Mouse (Mus musculus) ES-CJ7 (cell line): ENCODE data around the gene Scgb1a1.
"Not testable (repeated sequence)": the region's sequence is repeated elsewhere in the genome, so short reads cannot be mapped to it uniquely, and the experiment has no call there.

ENCODE experiments used
- DNase-seq: peaks from one replicate; pipeline ENCODE4 v3.0.0; 2011; ENCODE audit warnings: low read depth, low spot score

Scgb1a1 gene

DNA sequence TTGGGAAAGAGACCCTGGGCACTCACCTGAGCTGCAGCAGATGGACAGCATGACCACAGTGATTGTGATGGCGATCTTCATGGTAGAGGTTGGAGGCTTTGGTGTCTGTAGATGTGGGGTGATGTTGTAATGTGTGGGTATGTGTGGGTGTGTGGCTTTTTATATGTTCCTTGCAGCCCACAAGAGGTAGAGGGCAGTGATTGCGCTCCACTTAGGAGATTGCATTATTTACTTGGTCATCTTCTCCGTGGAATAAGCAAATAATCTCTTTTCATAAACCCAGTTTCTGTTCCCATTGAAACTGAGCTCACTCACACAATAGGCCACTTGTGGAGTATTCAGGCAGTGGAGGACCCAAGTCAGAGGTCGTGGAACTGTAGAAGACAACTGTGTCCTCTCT lies at the start of gene Scgb1a1:
Scgb1a1 (minus strand) TSS at position 138 of the 400 bp plus-strand sequence.
- DNase-seq = no peak

DNA sequence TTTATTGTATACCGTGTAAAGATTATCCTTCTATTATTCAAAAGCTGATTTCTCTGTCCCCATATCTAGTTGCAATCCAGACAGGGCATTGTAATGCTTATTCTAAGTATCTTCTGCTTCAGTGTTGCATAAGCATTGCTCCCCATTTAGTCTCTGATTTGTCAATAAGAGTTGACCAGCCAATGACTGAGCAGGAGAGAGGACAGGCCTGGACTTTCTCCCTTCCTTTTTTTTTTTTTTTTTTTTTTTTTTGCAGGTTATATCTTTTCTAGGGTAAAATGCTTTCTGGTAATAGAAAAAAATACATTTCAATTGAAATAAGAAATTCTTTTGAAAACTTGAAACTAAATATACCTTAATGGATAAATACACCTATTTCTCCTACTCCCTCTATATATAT lies 49.4 kb upstream of the Scgb1a1 start:
- DNase-seq = no peak

DNA sequence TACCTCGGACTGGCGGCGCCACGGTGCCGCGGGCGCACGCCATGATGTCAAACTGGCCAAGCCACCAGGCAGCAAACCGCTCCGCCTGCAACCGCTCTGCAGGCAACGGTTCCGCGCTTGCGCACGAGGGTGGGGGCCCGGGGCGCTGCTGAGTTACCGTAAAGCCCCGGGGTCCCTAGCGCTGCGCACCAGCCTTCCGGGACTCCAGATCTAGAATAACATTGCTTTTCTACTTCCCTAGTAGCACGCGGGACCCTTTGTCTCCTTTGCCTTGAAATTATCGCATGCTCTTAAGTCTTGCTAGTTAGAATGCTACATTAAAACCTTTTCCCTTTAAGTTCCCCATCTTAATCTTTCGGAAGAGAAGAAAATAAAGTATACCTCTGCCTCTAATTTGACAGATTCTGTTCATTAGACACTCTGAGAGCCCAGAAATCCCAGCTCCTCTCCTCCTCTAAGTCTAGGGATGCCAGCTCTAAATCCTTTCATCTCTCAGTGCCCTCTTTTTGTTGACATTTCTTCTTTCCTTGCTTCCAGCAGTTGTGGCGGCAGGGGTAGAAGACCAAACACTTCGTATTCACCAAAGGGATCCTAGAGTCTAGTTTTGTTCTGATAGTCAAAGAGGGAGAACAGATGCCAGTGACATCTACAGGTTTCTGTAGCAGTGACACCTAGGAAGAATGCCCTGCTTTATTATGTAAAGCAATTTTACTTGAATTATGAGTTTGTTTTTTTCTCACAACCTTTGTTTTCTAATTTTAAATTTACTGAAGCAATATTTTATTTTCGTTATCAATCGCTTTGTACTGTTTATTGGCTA lies 48.0 kb upstream of the Scgb1a1 start, which contains the start of gene Asrgl1:
Asrgl1 (minus strand) TSS at position 125 of the 820 bp plus-strand sequence.
- DNase-seq = peak; percentile 89

DNA sequence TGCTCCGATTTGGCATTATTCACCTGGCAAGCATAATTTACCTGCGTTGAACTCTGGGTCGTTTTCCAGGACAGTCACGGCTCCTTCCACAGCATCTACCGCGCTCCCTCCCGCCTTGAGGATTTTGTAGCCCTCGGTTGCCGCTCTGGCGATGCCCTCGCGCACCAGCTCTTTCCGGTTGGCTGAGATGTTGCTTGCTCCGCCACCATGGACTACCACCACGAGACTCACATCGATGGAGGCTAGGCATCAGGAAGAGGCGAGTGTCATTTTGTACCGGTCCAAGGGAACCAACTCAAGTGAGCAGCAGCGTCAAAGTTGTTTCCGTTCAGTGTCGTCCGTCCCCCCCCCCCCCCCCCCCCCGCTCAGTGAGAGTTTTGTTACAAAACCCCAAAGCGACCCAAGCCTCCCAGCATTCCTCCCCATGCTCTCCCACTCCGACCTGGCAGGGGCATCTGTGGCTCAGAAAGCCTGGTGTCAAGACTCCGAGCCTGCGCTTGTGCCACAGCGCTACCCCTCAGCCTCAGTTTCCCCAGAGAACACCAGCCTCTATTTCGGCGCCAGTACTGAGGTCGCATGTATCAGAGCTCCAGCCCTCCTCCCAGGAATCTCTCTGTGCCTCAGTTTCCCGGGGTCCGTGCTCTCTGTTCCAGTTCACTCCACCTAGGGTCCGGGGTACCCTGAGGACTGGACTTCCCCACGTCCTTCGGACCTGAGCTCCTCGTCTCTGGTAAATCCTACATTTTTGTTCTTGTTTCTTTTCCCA lies 47.2 kb upstream of the Scgb1a1 start:
- peak; percentile 37 for DNase-seq

DNA sequence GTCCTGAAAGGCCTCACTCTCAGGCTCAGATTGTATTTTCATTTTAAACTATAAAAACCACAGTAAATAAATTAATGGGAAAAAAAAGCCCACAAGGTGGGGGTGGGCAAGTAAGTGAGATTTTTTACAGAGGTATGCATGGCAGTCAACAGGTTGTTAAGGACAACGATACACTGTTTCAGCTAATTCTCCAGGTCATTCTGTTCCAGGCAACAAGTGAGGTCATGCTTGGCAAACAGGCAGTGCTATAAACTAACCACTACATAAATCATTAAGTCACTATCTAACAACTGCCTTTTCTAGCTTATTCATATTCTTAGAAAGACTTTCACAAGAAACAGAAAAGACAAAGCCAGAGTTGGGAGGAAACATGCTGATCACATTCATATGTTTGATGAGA lies 42.2 kb upstream of the Scgb1a1 start:
- DNase-seq = no peak

DNA sequence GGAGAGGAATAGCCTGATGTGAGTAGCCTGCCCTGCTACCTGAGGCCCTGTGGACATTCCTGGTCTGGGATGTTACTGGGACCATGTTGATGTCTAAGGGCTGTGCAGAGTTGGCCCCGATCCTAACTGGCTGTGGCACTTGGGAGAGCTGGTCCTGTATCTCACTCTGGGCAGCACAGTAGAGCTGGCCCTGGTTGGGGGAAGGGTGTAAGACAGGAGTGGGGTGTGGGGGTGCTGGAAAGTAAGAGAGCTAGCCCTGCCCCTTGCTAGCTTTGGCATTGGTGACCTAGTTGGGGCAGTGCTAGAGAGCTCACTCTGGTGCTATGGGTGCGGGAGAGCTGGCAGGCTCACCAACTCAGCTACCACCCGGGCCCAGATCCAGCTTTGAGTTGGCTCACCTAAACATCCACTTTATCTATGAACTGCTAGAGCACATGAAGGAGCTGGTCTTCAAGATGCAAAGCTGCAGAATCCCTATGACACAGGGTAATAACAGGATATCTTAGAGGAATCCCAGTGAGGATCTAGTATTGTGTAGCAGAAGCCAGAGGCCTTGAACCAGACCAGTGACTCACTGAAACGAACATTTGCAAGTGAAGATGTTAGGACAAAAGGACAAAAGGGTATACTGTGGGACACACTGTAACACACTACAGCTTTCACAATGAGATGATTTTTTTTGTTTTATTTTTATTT lies 40.9 kb upstream of the Scgb1a1 start:
- no peak for DNase-seq

DNA sequence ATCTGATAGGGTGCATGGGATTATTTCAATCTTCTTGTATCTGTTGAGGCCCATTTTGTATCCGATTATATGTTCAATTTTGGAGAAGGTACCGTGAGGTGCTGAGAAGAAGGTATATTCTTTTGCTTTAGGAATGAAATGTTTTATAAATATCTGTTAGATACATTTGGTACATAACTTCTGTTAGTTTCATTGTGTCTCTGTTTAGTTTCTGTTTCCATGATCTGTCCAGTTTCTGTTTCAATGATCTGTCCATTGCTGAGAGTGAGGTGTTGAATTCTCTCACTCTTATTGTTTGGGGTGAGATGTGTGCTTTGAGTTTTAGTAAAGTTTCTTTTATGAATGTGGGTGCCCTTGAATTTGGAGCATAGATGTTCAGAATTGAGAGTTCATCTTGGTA lies 36.2 kb upstream of the Scgb1a1 start:
- DNase-seq = not testable (repeated sequence)

DNA sequence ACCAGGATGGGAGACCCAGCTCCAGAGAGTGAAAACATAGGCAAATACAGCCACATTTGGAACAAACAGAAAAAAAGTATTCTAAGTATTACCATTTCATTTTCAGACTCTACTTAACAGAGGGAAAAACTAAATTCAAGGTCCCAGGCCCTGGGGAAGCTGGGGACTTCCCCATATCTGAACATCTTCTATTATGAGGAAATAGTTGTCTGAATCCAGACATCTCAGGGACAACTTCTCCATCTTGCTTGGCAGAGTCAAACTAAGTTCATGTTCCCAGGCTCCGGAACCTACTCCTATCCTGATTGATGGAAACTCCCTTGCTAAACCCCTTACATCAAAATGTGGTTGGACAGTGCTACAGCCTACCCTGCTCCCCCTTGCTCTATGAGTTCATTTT lies 34.6 kb upstream of the Scgb1a1 start:
- DNase-seq = no peak

DNA sequence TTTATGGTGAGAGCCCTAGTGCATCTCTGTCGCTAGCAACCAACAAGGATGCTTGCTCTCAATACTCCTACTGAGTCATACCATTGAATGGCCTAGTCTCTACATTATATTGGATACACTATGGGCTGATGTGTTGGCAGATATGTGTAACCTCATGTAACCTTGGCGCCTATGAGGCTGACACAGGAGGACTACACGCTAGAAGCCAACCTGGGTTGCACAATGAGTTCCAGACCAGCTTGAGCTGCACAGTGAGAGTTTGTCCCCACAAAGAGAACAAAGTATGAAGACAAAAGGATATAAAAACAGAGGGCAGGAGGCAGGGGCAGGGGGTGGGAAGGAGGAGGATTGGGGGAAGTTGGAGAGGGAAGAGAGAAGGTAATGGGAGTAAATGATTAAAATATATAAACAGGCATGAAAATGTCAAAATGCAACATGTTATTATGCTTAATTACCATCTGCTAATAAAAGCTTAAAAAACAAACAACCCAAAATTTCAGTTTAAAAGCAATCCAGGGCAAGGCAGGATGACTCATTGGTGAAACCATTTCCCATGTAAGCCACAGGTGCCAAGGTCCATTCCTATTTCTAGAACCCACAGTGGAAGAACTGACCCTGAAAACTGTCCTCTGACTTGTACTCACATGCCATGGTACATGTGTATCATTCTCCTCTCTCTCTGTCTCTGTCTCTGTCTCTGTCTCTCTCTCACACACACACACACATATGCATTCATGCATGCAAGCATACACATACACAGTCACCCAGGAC lies 32.1 kb upstream of the Scgb1a1 start:
- no peak for DNase-seq

DNA sequence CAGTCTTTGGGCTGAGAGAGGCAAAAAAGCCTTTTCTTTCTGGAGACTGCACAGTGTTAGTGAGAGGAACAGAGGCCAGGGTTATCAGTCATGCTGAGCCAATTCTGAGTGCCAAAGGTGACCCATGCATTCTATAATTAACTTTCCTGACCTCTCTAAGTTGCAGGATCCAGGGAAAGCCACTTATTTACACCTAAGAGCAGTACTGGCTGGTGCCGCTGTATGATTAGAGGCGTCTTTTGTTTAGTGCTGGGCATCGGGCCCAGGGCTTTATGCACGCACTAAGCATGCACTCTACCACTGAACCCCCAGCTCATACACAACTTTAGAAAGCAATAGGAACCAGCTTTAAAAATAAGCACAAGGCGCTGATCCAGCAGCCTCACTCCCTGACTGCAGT lies 29.5 kb upstream of the Scgb1a1 start:
- no peak for DNase-seq

DNA sequence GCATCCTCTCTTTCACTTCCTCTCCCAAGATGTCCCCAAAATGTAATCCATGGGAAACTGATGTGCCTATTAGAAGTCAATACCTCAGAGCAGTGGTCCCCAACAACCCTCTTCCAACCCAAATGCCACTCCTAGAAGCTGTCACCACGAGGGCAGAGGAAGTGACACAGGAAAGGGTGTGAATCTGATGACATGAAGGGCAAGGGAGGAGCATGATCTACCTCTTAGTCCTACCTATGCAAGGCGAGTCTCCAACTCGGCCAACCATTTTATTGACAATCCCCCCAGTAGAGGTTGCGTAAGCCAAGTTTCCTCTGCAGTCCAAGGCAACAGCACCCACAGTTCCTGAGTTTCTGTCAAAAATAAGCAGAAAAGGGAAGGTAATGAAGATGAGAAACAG lies 28.5 kb upstream of the Scgb1a1 start:
- no peak for DNase-seq

DNA sequence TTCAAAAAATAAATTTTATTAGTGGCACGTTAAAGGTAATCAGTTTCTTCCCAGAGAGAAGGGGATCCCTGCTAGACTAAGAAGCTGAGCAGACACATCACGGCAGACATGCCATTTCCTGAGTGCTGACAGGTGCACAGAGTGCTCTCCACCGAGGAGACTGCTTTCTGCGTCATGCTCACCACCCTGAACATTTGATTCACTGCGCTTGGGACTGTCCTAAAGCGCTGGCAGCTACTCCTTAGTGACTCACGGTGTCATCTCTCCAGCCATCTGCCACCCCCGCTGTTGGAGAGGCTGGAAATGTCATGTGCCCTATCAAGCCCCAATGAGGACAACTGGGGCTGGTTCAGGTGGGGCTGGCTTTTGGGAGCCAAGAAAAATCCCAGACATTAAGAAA lies 24.3 kb upstream of the Scgb1a1 start:
- no peak for DNase-seq

DNA sequence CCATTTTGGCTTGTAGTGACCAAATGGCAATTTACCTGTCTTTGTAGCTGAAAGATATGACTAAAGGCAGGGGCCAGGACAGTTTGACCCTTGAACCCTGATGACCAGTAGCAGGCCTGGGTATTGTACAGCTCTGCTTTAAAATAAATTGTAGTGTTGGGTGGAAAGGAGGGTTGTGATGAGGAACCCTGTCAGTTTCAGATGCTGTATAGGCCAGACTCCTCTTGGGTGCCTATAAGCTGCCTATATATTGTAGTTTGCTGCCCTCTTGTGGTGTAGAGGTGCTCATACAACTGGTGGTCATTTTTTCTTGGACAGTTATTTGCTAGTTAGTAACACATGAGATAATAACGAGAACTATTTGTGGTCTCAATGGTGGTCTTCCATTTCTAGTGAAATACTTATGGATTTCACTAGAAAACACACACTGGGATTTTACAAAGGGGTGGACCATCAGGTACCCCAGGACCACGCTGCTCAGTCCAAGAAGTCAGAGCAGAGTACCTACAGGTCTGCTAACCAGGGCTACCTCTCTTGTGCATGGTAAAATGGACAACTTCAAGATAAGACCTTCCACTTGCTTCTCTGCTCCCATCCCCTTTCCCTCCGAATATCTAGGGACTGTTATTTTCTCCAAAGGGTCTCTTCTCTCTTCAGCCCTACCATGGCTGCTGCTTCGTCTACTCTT lies 22.6 kb upstream of the Scgb1a1 start:
- DNase-seq = peak; percentile 71

DNA sequence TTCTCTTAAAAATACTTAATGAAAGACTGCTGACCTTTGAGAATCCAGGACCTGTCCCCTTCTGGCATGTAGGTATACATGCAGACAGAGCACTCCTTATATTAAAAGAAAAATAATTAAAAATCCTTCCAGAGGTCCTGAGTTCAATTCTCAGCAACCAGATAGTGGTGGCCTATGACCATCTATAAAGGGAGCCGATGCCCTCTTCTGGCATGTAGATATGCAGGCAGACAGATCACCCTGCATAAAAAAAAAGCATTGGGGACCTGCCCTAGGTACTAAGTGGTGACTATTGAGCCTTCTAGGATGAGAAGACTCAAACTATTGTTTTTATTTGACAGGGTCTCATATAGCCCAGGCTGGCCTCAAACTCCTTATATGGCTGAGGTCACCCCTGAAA lies 20.8 kb upstream of the Scgb1a1 start:
- DNase-seq = no peak

DNA sequence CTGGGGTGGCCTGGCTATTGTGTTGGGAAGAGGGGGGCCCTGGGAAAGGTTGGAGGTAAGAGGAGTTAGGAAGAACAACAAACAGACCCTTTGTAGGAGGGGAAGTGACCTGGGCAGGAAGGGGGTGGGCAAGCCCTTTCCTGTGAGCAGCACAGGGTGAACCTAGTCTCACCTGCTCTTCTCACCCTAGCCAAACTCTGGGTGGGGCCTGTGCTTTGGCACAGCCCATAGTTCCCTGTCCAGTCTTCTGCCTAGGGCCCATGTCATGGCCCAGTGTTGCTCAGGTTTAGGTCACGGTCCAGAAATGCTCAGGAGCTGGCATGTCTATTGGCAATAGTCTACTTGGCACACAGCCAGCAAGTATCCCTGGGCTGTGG lies 19.6 kb upstream of the Scgb1a1 start:
- no peak for DNase-seq

DNA sequence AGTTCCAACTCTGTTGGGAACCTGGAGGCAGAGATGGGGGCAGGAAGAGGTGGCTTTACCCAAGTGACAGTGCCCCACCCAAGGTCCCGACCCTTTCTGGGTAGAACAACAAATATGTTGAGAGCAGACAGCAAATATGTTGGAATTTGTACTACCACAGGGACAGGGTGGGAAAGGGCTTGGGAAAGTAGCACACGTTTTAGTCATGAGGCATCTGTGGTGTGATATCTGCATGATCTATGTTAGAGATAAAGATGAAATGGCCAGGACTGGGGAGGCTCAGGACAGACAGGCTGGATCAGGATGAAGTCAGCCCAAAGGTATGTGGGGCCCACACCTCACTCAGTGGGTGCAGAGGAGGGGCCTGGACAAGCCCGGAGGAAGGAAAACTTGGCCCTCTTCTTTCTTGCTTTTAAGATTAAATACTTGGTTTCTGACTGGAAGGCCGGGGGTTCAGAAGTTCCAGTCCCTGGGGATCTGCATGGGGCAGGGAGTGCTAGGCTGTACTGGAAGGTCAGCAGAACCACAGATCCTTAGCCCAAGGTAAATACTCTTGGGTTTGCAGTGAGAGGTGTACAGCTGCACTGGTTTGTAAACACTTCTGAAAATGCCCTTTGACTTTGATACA lies 19.1 kb upstream of the Scgb1a1 start:
- DNase-seq = no peak

DNA sequence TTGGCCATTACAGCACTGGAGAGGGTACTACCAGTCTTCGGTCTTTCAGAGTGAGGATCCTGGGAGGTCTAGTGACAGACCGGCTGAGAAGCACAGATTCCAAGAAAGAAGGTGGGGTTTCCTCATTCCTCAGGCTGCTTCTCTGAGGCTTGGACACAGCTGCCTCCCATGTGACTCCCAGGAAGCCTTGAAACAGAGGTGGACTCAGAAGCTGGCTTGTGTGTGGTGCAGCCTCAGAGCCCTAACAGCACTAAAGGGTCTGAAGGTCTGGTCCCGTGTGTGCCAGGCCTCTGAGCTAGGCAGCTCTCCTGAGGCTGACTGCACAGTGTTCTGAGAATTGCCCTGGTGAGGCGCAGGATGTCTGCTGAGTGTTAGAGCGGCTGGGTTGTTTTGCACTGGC lies 18.3 kb upstream of the Scgb1a1 start:
- DNase-seq = no peak

DNA sequence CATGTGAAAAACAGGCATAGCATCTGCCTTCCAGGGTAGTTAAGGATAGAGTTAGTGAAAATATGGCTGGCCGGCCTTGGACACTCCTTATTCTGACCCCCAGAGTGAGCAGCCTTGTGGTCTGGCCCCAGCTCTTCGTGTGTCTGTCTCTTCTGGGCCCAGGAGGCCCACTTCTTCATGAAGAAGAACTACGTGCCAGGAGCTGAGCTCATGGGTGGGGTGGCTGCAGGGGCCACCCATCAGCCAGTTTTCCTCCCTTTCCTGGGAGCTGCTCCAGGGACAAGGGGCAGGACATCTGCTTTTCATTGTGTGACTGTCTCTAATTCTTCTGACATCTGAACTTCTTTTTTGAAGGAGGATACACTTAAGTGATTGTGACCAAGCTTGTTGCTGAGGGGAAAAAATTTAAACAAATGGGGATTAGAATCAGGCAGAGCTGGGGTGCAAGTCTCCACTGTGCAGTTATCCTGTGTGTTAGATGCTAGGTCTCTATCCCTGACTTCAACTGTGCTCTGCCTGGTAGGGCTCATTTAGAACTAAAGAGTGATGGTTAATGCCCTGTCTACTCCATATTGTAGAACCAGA lies 17.4 kb upstream of the Scgb1a1 start:
- DNase-seq = no peak

DNA sequence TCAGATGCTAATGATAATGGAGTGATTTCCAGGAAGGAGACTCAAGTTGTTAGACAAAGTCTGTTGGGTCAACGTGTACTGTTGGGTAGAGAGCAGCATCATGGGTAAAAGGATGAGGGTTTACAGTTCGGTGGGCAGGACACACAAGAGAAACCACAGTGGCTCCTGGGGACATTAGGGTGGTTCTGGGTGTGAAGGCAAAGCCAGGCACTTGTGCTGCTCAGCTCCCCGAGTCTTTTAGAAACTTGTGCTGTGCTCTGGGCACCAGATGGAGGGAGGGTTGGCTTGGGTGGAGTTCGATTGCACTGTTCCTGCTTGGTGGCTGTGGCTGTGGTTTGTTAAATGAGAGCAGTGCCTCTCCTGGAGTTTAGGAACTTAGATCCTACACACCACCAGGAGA lies 16.2 kb upstream of the Scgb1a1 start:
- DNase-seq = no peak

DNA sequence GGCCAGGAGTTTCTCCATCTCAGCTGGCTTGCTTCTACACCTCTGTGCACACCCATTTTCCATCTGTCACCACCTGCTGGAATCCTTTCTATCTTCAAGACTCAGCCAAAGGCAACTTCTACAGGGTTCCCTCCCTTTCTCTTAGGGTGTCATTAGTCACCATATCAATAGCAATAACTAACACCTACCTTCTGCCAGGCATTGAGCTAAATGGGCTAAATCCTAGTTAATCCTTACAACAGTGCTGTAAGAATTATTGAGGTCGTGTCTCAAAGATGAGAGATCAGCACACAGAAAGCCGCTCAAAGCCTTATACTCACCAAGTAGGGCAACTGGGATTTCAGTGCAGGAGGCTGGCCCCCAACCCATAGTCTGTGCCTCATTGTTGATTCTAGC lies 13.3 kb upstream of the Scgb1a1 start:
- DNase-seq = no peak
